Mouse (Mus musculus) gonadal fat pad, adult 2 months (tissue): ENCODE measurements around the gene Dna2. TPM values are rescaled to one million over a fixed set of nuclear protein-coding genes. Genes with fewer than 3 reads are reported as not detected.

Source experiments
- DNase-seq: peaks from one replicate; pipeline ENCODE4 v3.0.0-alpha.2; 2012; ENCODE audit warnings: low read depth
- polyA plus RNA-seq: library from polyadenylated mRNA; depleted of rRNA; stranded (reverse); fragments of >200 nt; gene quantifications from 2 replicates; pipeline ENCODE4 v1.2.3, GENCODE M21; 2012; rRNA removed

Gene Dna2
- polyA plus RNA-seq, 1 experiment: 2.6 TPM

DNA sequence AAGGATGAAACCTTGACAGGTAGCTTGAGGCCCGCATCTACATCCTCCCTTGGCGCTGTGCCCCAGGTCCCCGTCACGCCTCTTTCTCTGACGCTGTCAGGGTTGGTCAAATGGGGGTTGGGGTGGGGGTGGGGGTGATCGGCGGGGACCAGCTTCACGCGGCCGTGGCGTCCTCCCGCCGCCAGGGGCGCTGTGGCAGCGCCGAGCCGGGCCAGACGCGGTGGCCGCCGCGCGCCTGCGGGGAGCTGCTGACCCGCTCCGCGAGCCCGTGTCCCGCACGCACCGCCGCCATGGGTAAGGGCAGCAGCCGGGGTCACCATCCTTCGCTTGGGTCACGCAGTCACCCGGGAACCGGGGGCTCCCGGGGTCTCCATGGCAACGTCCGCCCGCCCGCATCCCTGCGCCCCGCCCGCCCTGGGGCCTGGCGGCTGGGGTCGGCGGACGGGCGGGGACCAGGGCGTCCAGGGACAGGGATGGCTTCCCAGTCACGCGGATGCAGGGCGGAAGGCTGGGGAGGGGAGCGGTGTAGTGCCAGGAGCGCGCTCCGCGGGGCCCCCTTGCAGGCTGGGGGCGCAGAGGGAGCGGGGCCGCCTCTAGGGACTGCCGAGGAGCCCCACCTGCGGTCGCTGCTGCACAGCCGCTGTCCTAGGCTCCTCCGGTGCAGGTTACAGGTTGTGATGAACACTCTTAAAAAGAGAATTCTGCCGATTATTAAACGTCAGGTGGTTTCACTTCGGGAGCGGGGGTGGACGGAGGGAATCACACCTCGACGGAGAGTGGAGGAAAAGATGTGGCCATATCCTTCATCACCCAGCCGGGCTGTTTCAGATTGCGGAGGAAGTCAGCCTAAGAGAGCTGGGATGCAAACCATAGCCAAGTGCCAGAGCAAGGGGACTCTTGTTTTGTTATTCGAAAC, 33.5 kb downstream of the Dna2 start, which contains the start of gene Rufy2:
Rufy2 (plus strand) TSS at position 185 of the 916 bp plus-strand sequence.
- DNase-seq: no peak

DNA sequence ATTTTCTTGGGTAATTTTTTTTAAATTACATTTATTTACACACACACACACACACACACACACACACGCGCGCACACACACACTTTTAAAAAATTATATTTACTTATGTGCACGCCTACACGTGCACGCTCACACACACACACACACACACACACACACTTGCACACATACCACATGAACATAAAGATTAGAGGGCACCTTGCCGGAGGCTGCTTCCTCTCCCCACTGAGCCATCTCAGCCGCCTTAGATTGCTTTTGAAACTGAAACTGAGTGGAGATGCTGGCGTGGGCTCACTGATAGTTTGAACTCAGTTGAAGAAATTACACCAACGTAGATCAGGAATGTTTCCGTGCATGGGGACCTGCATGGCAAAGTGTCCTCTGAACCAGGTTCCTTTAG, 37.2 kb downstream of the Dna2 start:
- DNase-seq: no peak

DNA sequence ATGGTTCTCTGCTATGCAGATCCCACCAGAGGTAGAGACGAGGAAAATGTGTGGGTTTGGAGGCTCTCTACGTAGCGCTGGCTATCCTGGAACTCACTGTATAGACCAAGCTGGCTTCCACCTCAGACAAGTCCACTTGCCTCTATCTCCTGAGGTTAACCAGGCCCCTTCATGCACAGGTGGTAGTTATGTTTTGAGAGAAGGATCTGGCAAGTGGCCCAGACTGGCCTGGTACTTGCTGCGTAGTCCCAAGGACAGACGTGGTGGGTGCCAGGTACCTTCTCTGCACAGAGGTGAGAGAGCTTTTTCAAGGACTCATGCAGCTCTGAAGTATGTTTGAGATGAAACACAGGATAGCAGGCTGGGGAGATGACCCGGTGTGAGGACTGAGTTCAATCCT, 37.7 kb downstream of the Dna2 start:
- DNase-seq: no peak

DNA sequence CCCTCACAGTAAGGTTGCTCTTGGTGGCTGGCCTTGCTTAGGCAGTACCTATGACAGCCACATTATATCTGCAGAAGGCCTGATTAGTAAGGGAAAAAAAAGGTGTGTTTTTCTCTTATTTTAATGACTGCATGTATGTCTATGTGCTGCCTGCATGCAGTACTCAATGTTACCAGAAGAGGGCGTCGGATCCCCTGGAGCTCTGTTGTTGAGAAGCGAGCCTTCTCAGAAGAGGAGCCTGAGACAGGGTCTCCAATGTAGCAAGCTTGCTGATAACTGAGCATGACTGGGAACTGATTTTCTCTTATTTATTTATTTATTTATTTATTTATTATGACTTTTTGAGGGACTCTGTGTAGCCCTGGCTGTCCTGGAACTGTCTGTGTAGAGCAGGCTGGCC, 40.5 kb downstream of the Dna2 start:
- no peak for DNase-seq

DNA sequence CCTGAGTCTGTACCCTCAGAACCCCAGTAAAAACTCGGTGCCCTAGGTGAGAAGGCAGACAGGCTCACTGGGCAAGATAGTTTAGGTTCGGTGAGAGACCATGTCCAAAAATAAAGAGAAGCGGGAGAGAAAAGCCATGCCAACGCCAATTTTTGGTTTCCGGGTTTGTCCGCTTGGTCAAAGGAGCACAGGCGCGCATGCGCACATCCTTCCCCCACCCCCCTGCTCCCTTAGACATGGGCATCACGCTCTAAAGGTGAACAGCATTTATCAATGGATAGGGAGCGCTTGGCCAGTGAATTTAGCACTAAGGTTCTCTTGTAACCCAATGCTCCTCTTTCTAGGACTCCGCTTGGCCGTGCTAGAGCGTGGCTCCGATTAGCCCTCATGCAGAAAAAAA, 43.8 kb downstream of the Dna2 start:
- no peak for DNase-seq

DNA sequence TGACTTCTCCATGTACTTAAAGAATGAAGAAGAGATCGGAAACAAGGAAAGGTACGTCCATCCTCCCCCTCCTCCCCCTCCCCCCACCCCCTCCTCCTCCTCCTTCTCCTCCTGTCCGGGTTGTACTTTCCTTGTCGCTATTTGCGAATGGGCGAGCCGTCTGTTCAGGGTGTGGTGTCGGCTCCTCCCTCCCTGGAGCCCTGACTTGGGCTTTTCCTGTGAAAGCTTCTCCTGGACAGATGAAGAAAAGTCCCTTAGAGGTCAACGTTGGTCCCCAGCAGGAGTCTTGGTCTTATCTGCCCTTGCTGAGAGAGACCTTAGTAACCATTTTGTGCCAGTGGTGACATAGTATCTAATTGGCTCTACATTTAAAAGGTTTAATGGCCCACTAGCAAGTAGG, 47.2 kb downstream of the Dna2 start:
- no peak for DNase-seq

DNA sequence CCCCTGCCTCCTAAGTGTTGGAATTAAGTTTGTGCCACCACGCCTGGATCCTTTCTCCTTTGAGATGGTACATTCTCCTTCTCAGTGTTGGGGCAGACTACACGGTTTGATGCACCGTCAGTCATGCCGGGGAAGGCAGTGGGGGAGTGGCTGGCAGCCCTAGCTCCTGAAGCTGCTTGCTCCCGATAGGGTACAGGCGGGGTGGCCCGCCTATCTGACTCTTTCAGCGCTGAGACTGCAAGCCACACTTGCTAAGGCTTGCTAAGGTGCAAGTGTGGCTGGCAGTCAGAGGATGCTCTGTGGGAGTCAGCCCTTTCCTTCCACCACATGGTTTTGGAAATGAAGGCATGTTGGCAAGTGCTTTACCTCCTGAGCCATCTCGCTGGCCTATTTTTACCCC, 53.8 kb downstream of the Dna2 start:
- no peak for DNase-seq

DNA sequence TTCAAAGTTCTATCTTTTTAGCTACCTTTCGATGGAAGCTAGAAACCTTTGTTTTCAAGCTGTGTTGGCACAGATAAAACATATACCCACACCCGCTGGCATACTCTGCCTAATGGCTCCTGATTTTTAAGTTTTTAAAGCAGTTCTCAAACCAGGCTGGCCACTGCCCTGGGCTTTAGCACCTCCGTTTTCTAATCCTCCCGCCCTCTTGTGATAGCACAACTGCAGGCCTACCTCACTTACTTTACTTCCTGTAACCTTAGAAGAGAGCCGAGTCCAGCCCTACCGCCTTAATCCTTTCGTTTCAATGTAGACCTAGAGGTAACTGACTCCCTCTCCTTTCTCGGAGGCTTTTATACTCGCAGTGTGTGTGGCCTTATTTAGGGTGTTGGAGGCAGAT, 56.4 kb downstream of the Dna2 start:
- no peak for DNase-seq

DNA sequence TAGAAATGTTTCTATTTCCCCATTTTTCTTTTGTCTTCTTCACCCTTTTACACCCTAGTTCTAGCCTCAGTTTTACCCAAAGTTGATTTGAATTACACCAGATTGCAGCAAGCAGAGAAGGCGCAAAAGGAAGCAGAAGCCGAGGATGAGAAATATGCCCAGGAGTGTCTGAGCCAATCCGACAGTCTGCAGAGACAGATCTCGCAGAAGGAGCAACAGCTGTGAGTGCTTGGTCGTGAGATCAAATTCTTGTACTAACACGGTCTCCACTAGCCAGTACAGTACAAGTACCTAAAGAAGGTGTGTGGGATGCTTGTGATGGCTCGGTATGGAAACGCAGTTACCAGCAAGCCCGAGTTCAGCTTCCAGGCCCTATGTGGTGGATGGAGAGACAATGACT, 57.7 kb downstream of the Dna2 start:
- DNase-seq: no peak

DNA sequence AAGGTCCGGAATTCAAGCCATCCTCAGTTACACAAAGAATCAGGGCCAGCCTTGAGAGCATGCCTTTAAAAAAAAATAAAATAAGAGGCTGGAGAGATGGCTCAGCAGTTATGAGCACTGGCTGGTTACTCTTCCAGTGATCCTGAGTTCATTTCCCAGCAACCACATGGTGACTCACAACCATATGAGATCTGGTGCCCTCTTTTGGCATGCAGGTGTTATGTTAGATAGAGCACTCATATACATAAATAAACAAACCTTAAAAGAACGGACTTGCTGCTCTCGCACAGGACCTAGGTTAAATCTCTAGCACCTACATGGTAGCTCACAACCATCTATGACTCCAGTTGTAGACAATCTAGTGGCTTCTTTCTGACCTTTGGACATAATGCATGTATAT, 61.4 kb downstream of the Dna2 start:
- DNase-seq: no peak

DNA sequence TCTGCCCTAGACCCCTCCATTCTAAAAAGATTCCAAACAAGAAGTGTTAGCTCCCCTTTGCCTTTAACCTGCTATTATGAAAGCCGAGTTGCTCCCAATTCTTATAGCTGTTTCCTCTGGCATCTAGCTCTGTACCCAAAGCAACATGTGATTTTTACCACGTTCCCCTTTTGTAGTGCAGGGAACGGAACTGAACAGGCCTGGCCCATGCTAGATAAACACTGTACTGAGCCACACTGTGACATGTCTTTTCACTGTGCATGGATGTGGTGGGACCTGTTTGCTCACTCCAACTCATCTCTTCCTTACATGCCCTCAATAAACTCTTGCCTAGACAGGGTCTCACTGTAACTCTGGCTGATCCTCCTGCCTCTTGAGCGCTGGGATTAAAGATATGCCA, 63.4 kb downstream of the Dna2 start:
- DNase-seq: no peak

DNA sequence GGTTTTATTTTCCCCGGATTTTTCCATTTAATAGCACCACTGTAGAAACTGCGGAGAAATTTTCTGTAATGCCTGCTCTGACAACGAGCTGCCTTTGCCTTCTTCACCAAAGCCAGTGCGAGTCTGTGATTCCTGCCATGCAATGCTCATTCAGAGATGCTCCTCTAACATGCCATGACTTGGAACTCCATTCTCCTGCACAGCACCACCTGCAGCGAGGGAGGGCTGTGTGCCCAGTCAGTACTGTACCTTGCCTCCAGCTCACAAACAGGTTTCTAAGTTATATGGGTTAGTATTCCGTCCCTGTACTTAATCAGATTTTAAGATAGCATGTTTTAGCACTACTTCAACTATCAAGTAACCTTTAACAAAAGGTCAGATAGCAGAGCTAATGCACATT, 64.7 kb downstream of the Dna2 start:
- DNase-seq: no peak

DNA sequence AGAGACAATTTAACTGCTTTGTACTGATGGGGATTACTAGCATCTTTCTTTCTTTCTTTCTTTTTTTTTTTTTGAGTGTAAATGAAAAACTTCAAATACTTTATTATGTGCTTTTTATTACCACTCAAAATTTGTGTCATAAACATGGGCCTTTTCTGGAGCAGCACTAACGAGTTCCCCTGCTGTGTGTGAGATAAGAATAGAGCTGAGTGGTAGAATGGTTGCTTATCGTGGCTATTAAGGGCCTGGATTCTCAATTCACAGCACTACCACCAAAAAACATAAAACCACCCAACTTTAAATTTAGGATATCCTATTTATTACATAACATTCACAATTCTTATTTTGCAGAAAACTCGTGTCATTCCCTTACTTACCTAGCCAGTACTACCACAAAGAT, 66.7 kb downstream of the Dna2 start:
- DNase-seq: no peak

DNA sequence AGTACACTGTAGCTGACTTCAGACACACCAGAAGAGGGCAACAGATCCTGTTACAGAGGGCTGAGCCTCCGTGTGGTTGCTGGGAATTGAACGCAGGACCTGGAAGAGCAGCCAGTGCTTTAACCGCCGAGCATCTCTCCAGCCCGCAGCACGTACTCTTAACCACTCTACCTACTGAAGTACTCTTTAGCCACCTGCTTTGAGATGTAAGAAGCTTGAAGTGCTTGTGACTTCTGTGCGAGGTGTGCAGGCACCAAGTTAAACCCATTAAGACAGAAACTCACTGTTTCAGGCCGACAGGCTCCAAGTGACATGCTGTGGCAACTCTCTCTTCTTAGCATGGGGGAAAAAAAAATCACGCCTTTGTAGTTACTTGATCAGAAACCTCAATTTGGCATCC, 67.3 kb downstream of the Dna2 start:
- no peak for DNase-seq

DNA sequence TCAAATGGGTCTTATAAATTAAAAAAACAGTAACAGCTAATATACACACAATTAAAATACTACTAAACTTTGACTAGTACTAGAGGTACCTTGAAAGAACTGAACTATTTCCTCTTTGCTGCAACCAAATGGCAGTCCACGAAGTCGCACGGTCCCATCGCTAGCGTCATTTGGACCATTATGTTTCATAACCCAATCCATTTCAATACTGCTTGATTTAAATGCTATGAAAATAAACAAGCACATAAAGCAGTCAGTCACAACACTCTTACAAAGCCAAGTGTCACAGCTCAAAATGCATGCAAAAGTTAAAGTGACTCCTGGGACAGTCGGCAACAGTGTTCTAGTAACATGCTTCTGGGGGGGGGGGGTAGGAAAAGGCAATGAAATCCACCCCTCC, 72.5 kb downstream of the Dna2 start:
- DNase-seq: no peak

DNA sequence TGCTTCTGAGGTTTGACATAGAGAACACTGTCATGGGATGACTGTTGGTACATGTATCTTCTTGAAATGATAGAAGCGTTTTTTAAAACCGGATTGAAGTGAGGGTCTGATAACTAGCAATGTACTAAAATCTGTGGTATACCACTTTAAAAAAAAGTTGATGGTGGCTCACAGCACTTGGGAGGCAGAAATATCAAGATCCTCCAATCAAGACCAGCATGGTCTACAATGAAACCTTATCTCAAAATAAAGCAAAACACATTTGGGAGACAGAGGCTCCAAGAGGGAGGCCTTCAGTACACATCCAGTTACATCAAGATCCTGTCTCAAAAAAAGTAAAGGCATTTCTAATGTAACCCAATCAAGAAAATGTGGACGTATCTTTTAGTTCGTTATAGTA, 74.9 kb downstream of the Dna2 start:
- no peak for DNase-seq

DNA sequence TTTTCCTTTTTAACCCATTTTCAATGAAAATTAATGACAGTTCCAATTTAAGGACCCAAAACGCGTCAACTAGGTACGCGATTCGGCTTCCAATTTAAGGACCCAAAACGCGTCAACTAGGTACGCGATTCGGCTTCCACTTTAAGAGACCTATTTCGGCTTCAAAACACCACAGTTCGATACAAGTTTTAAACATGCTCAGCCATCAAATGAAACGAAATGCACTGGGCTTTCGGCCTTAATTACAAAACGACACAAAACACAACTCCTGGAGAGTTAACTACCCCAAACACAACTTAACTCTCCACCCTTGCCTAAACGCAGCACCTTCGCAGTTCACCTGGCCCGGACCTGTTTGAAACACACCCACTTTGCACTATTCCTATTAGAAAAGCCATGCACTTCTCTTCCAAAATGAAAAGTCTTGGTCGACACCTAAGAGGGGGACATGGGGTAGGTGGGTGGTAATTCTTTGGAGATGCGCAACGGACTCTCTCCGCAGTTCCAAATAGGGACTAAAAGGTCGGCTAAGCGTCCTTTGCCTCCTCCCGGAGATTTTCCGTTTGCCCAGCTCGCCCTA, 75.8 kb downstream of the Dna2 start:
- no peak for DNase-seq

DNA sequence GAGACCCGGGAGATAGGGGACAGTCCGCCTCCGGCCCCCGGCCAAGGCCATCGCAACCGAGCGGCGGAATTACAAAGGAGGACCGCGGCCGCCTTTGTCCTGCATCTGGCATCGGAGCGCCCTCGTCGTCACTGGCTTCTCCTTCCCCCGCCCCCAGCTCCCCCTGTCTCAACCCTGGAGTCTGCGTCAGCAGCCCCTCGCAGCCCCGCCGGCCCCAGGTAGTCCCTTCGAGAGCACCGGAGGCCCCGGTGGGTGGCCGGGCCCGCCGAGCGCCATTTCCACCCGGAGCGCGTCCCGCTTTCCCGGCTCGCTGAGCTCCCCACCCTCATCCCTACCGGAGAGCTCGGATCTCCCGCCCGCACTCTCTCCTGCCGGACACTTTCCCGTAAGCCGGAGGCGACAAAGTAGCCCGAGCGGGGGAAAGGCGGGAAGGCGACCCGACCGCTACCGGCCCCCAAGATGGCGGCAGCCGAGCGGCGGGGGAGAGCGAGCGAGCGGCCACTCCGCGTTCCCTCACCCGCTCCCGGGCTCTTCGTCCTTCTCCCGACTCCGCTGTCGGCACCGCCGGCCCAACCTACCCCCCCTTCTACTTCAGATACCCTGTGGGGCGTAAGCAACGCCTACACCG, 76.4 kb downstream of the Dna2 start:
- no peak for DNase-seq

Other genes with a start within 250 kb of the Dna2 start
- 1.3 and 1.4 TPM in 2 replicates for gene Stox1, start 220.9 kb upstream of the Dna2 start, polyA plus RNA-seq
- gene Ccar1, start 154.7 kb upstream of the Dna2 start, polyA plus RNA-seq: 62.2 and 72.1 TPM in 2 replicates
- gene Tet1, start 38.0 kb upstream of the Dna2 start, polyA plus RNA-seq: 1.1 and 1.3 TPM in 2 replicates
- gene Slc25a16, start 26.4 kb upstream of the Dna2 start, polyA plus RNA-seq: 55.2 and 79.9 TPM in 2 replicates
- gene Rufy2, start 33.2 kb downstream of the Dna2 start, polyA plus RNA-seq: 2.9 and 3.1 TPM in 2 replicates
- 12.4 and 16.2 TPM in 2 replicates for gene Hnrnph3, start 77.2 kb downstream of the Dna2 start, polyA plus RNA-seq
- 6.4 and 6.9 TPM in 2 replicates for gene Pbld2, start 77.3 kb downstream of the Dna2 start, polyA plus RNA-seq
- gene Pbld1, start 113.1 kb downstream of the Dna2 start, polyA plus RNA-seq: 0.93 and 1.6 TPM in 2 replicates
- gene Atoh7, start 152.6 kb downstream of the Dna2 start, polyA plus RNA-seq: 0.05 TPM in 1 of 2 replicates, not detected in the other